Mouse (Mus musculus): ENCODE data around the gene Tspan18.

Tspan18 gene

GRCm38 (mm10) chr2:93152883-93153491, 181.3 kb downstream of the Tspan18 start:
- DNase-seq: peak; percentile 14

DNA sequence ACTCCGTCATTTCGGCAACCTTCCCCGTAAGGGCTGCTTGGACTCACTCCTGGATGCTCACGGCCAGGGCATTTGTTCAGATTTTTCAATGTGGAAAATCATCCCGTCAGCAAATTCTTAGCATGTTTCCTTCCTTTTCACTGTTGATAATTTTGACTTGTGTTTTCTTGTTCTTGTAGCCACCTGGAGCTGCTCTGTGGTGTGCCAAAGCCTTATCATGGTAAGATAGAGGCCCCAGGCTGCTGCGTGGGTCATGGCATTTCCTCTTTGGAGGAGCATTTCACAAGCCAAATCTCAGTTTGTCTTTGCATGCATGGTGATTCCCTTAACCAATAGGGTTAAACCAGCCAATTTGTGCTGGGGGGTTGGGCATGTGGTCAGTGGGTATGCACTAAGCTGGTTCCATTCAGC, 182.1 kb downstream of the Tspan18 start:
- DNase-seq: no peak
